In genomic region chr4:30467336-30467933, GRCm38 (mm10) we compare ENCODE assay signal across 18 mouse cellular contexts.
A peak's percentile ranks its signal among the peaks of the same experiment; 100 is the strongest.
DNase-seq lines count a peak whose midpoint lies in the region; ATAC-seq and TF ChIP-seq lines count a peak whose summit lies in the region.
"Had no signal": no experiment of that assay in that cellular context is flagged by ENCODE, and none has a peak within 500 bp of the region (broad histone marks: within the 10 kb centered on the region; RNA-seq: fewer than 3 reads in every experiment).

No protein-coding gene starts in this region.

- no peak overlapping the region for H3K9ac ChIP-seq in midbrain, embryonic 13.5 days (replicated peaks)
- no peak overlapping the region for H3K9ac ChIP-seq in midbrain, embryonic 16.5 days (ENCODE audit: low read depth, low read length)
- H3K9ac ChIP-seq in hindbrain, embryonic 15.5 days: no peak overlapping the region
- no peak overlapping the region for H3K9ac ChIP-seq in neural tube, embryonic 14.5 days (replicated peaks; ENCODE audit: low read depth, low read length)
- H3K9ac ChIP-seq: forebrain, embryonic 13.5 days; forebrain, postnatal 0 days; heart, embryonic 12.5 days had no signal

- no peak for TF ChIP-seq CTCF in brain, embryonic 14.5 days (IDR thresholded peaks at IDR 0.05; ENCODE audit: borderline replicate concordance, extremely low read depth, insufficient read depth, insufficient read length)

- no peak overlapping the region for H3K4me3 ChIP-seq in midbrain, embryonic 13.5 days (replicated peaks)
- H3K4me3 ChIP-seq in midbrain, embryonic 16.5 days (ENCODE audit: low read depth, low read length): no peak overlapping the region
- no peak overlapping the region for H3K4me3 ChIP-seq in hindbrain, embryonic 15.5 days
- H3K4me3 ChIP-seq in neural tube, embryonic 14.5 days (ENCODE audit: low read depth, low read length): no peak overlapping the region
- no peak overlapping the region for H3K4me3 ChIP-seq in limb, embryonic 10.5 days
- H3K4me3 ChIP-seq: embryonic facial prominence, embryonic 10.5 days; forebrain, embryonic 13.5 days; gastrocnemius, adult 2 months; heart, embryonic 12.5 days had no signal

- no peaks in the 10 kb centered on the region for H3K36me3 ChIP-seq in midbrain, embryonic 13.5 days
- no peaks in the 10 kb centered on the region for H3K36me3 ChIP-seq in midbrain, embryonic 16.5 days (ENCODE audit: control insufficient read depth, insufficient read depth, low read length)
- H3K36me3 ChIP-seq in hindbrain, embryonic 15.5 days: no peaks in the 10 kb centered on the region
- no peaks in the 10 kb centered on the region for H3K36me3 ChIP-seq in neural tube, embryonic 14.5 days (ENCODE audit: control insufficient read depth, insufficient read depth, low read length)
- H3K36me3 ChIP-seq in limb, embryonic 10.5 days: no peaks in the 10 kb centered on the region
- H3K36me3 ChIP-seq: embryonic facial prominence, embryonic 10.5 days; heart, embryonic 12.5 days had no signal

- H3K9me3 ChIP-seq in midbrain, embryonic 13.5 days: no peaks in the 10 kb centered on the region
- 0 out of 2 replicates have a peak, but pooled peaks cover 2% of the 10 kb centered on the region for H3K9me3 ChIP-seq in midbrain, embryonic 16.5 days (replicated peaks; ENCODE audit: control insufficient read depth, low read length, poor library complexity, severe bottlenecking)
- no peaks in the 10 kb centered on the region for H3K9me3 ChIP-seq in hindbrain, embryonic 15.5 days
- H3K9me3 ChIP-seq in neural tube, embryonic 14.5 days (ENCODE audit: control insufficient read depth, low read length): no peaks in the 10 kb centered on the region
- H3K9me3 ChIP-seq in limb, embryonic 10.5 days (replicated peaks): no peaks in the 10 kb centered on the region
- H3K9me3 ChIP-seq: embryonic facial prominence, embryonic 10.5 days; forebrain, embryonic 13.5 days; heart, embryonic 12.5 days had no signal

- TF ChIP-seq POLR2A in brain, embryonic 14.5 days (IDR thresholded peaks at IDR 0.05; ENCODE audit: borderline replicate concordance, extremely low read depth, insufficient read depth, insufficient read length, poor library complexity, severe bottlenecking): no peak

- no peak overlapping the region for H3K4me2 ChIP-seq in midbrain, embryonic 13.5 days (replicated peaks)
- no peak overlapping the region for H3K4me2 ChIP-seq in midbrain, embryonic 16.5 days (ENCODE audit: low read length)
- H3K4me2 ChIP-seq in hindbrain, embryonic 15.5 days: no peak overlapping the region
- H3K4me2 ChIP-seq in neural tube, embryonic 14.5 days (ENCODE audit: low read depth, low read length): no peak overlapping the region
- H3K4me2 ChIP-seq: forebrain, embryonic 13.5 days; heart, embryonic 12.5 days had no signal

- 0 out of 2 replicates have a peak, but pooled peaks have one; percentile 66 for ATAC-seq in midbrain, embryonic 13.5 days
- no peak; the same call in 1 of the 2 replicates for ATAC-seq in midbrain, embryonic 16.5 days
- ATAC-seq in hindbrain, embryonic 15.5 days (ENCODE audit: low FRiP score, low read depth): peak; percentile 74; the same call in 1 of the 2 replicates
- ATAC-seq in neural tube, embryonic 14.5 days (ENCODE audit: low read depth): peak; percentile 94
- no peak for ATAC-seq in monocyte, adult 5-6 weeks (replicated peaks; ENCODE audit: insufficient number of reproducible peaks, low FRiP score, low TSS enrichment, poor library complexity, severe bottlenecking)
- ATAC-seq: forebrain, embryonic 13.5 days; forebrain, postnatal 0 days had no signal

- no peaks in the 10 kb centered on the region for H3K27me3 ChIP-seq in midbrain, embryonic 13.5 days
- H3K27me3 ChIP-seq in midbrain, embryonic 16.5 days (ENCODE audit: control insufficient read depth, insufficient read depth, low read depth, low read length): no peaks in the 10 kb centered on the region
- no peaks in the 10 kb centered on the region for H3K27me3 ChIP-seq in hindbrain, embryonic 15.5 days
- H3K27me3 ChIP-seq in neural tube, embryonic 14.5 days (ENCODE audit: control insufficient read depth, insufficient read depth, low read length): no peaks in the 10 kb centered on the region
- H3K27me3 ChIP-seq in limb, embryonic 10.5 days (ENCODE audit: low read depth, poor library complexity, severe bottlenecking): no peaks in the 10 kb centered on the region
- H3K27me3 ChIP-seq: forebrain, embryonic 13.5 days; heart, embryonic 12.5 days had no signal

- no peak overlapping the region for H3K27ac ChIP-seq in midbrain, embryonic 13.5 days
- no peak overlapping the region for H3K27ac ChIP-seq in midbrain, embryonic 16.5 days (ENCODE audit: low read length)
- H3K27ac ChIP-seq in hindbrain, embryonic 15.5 days (replicated peaks): no peak overlapping the region
- H3K27ac ChIP-seq in neural tube, embryonic 14.5 days (ENCODE audit: low read depth, low read length): no peak overlapping the region
- H3K27ac ChIP-seq in limb, embryonic 10.5 days: no peak overlapping the region
- H3K27ac ChIP-seq: embryonic facial prominence, embryonic 10.5 days; forebrain, embryonic 13.5 days; gastrocnemius, adult 2 months had no signal

- WGBS in midbrain, embryonic 13.5 days: 72% methylated on average over 4 of the region's 4 CpGs
- 68% methylated on average over 4 of the region's 4 CpGs for WGBS in midbrain, embryonic 16.5 days
- 56% methylated on average over 4 of the region's 4 CpGs for WGBS in hindbrain, embryonic 15.5 days
- WGBS in neural tube, embryonic 14.5 days: 50% methylated on average over 4 of the region's 4 CpGs
- WGBS in limb, embryonic 10.5 days: 88% methylated on average over 4 of the region's 4 CpGs

- DNase-seq in brain, embryonic 14.5 days (ENCODE audit: low read depth): peak; percentile 37
- DNase-seq in limb, embryonic 10.5 days (ENCODE audit: low spot score): no peak
- DNase-seq: adrenal gland, adult 2 months; adrenal gland, postnatal 25 days; cerebellum, adult 2 months; cerebellum, postnatal 10 days; forebrain, postnatal 0 days; gastrocnemius, adult 2 months; gastrocnemius, postnatal 25 days; heart, postnatal 36 days had no signal

- no peaks in the 10 kb centered on the region for H3K4me1 ChIP-seq in midbrain, embryonic 13.5 days (replicated peaks)
- H3K4me1 ChIP-seq in midbrain, embryonic 16.5 days (ENCODE audit: control insufficient read depth, insufficient read depth, low read length): no peaks in the 10 kb centered on the region
- no peaks in the 10 kb centered on the region for H3K4me1 ChIP-seq in hindbrain, embryonic 15.5 days (replicated peaks)
- H3K4me1 ChIP-seq in neural tube, embryonic 14.5 days (ENCODE audit: control insufficient read depth, insufficient read depth, low read length): no peaks in the 10 kb centered on the region
- no peaks in the 10 kb centered on the region for H3K4me1 ChIP-seq in limb, embryonic 10.5 days
- H3K4me1 ChIP-seq: embryonic facial prominence, embryonic 10.5 days; forebrain, embryonic 13.5 days; heart, embryonic 12.5 days had no signal

Comparison
In these comparisons a context has a peak if more than half of its experiments do, and no peak if none do; other contexts are left out.
1. ATAC-seq: peak in midbrain, embryonic 13.5 days (single experiment), hindbrain, embryonic 15.5 days (single experiment) and neural tube, embryonic 14.5 days (single experiment); none in midbrain, embryonic 16.5 days (single experiment) and monocyte, adult 5-6 weeks (single experiment).